Mouse (Mus musculus) c-Kit-positive CD71-negative TER-119-negative erythroid progenitor cells, embryonic 14.5 days (primary cell): ENCODE measurements around the gene Bach2.

ENCODE experiments used
- DNase-seq: peaks from one replicate; pipeline ENCODE4 v3.0.0-alpha.2; 2013; ENCODE audit warnings: low read depth

Gene Bach2

DNA sequence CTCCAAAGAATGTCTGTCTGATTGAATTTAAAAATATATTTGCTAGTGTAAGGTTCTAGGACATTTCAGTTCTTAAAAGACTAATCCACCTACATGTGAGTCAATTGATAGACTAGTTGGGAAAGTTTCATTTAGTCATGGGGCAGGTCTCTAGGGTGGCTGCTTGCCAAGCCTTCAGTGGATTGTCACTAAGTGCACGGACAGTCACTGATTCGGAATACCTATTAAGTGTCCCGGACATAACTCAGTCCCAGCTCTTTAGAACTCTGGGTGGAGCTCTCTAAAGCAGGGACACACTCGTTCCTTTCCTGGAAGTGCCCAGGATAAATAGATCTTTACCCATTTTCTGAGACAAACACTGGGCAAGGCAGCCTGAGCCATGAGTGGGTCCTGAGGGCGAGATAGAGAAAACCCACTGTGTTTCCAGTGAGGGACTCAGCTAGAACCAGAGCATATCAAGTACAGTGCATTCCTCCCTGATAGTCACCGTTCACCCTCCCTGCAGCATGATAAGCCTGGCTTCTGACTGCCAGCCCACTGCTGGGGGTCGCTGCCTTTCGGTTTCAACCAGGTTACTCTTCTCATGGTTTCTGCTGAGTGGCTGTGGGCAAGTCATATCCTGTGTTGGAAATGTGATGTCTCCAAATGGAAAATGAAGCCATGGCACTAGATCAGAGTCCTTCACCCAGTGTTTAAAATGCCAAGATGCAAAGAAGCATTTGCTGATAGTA lies 92.1 kb downstream of the Bach2 start:
- no peak for DNase-seq

DNA sequence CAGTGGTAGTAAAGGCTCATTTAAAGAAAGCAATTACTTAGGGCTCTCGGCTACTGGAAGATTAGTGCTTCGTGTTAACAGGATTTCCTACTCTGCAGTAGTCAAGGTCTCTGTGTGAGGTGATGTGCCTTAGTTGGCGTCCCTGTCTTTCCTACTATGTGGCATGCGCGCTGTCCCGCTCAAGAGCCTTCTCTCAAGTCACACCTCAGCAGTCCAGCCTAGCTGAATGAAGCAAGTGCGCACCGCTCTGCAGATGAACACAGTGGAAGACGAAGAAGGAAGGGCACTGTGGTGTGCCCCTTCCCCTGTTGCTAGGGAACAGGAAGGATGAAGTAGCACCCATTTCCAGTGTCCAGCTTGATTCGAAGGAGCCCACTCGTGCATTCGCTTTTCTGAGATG lies 93.4 kb downstream of the Bach2 start:
- no peak for DNase-seq

DNA sequence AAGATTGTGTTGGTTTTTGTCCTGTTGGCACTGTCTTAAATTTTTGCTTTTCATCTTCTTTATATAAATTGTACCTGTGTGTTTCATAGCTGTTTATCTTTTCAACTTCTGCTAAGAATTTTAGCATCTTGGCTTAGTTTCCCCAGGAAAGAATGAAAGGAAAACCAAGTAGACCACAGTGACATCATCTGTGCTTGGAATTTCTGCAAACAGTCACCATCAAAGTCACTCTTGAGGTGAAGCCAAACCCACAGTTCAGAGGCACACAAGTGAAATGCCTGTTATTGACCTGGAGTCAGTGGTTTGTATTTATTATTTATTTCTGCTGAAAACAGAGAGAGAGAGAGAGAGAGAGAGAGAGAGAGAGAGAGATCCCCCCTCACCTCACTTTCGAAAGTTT lies 95.5 kb downstream of the Bach2 start:
- DNase-seq, result no peak

DNA sequence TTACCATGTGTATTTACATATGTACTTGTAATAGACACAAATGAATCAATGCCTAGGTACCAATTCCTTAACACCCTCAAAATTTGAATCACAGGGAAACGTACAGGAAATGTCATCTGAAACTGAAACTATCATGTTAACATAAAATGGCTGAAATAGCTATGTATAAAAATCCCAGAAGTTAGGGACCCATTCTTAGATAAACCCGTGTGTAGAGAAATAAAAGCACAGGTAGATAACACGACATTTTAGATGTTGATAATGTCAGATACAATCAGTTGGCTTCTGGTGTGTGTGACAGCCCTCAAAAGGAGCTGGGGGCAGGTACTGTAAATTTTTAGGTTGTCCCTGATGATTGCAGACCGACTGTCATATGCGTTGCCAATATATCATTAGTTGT lies 96.2 kb downstream of the Bach2 start:
- no peak for DNase-seq

DNA sequence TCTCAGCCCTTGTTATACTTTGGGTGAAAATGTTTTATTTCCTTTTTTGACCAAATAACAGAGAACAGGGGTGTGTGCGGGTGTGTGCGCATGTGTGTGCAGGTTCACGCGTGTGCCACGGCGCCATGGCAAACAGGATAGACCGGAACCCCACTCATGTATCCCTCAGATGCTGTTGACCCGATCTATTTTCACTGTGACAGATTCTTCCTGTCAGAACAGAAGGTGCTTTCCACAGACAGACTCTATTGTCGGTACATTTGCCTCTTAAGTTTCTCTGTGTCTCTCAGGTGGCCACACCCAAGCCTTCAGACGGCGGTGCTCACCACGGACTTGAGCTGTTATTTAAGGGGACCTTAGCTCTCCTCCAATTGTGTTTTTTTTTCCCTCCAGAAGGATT lies 97.1 kb downstream of the Bach2 start:
- no peak for DNase-seq

DNA sequence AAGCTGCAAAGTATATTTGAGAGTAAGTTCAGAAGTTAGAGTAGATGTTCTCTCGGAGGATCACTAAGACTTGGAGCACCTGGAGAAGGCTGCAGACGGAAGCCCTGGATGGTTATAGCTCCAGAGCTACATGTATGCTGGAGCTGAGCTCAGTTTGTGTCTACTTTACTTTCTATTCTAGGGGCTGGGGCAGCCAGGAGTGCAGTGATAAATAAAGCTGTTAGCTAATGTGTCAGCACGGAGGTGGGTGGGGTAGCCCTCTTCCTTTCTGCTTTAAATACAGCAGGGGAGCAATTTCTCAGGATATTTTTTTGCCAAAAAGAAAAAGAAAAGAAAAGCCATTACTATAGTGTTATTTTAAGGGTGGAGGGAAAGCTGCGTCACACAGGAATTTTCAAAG lies 98.0 kb downstream of the Bach2 start:
- DNase-seq, result no peak

DNA sequence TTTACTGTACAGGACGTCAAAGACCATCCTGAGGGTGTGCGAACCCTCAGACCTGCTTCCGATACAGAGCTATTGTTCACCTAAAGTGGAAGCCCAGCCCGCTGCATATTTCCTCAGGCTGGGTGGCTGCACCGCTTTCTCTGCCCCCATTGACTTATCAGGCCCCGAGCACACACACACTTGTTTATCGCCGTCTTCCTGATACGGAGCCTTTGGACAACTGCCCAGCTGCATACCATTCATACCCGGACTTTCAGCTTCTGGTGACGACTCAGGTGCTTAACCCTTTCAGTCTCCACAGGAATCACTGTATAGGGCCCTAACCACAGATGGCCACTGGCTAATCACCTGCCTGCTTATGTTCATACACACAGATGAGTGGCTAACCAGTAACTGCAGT lies 99.0 kb downstream of the Bach2 start:
- DNase-seq, result no peak

DNA sequence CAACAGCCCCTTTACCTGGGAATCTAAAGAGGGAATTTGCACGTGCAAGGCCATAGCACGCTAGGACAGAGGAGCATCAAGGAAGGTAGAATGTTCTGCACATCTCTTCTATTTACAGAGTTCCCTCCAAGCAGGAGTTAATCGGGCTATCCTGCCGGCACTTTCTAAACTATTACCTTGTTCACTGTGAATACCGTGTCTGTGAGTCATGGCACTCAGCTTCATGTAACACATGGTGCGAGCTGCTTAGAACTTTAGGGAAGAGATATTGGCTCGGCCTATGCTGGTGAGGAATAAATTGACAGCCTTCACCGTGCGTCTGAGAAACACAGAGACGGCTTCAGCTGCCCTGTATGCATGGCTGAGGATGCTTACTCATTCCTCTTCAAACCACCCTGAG lies 99.8 kb downstream of the Bach2 start:
- no peak for DNase-seq

DNA sequence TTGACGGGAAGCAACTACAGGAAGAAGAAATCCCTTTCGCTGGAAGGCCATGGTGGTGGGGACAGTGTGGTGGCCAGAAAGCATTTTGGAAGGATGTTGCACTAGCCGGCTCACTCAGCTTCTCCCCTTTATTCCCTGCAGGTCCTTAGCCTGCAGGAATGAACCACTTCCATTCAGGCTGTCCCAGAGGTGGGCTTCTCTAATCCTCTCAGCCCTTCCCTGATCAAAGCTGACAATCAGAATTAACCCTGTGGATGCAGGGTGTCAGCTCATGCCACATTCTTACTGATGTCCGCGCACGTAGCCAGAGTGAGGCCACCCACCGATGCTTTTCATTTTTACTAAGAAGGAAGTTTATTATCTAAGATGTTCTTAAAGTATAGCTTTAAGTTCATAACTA lies 102.2 kb downstream of the Bach2 start:
- DNase-seq, result no peak

DNA sequence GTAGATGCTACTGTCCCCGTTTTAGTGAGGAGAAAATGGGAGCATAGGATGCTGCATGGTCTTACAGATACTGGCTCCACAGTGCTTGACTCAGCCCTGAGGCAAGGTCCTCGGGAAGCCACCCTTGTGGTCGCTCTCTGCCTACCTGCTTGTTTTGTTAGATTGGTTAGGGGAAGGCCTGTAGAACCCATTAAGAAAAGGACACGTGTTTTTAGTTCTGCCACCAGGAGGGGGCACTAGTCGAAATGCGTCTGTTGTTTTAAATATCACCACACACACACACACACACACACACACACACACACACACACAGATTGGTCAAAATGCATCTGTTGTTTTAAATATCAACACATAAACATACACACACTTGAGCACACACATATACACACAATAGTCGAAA lies 103.7 kb downstream of the Bach2 start:
- DNase-seq, result no peak

DNA sequence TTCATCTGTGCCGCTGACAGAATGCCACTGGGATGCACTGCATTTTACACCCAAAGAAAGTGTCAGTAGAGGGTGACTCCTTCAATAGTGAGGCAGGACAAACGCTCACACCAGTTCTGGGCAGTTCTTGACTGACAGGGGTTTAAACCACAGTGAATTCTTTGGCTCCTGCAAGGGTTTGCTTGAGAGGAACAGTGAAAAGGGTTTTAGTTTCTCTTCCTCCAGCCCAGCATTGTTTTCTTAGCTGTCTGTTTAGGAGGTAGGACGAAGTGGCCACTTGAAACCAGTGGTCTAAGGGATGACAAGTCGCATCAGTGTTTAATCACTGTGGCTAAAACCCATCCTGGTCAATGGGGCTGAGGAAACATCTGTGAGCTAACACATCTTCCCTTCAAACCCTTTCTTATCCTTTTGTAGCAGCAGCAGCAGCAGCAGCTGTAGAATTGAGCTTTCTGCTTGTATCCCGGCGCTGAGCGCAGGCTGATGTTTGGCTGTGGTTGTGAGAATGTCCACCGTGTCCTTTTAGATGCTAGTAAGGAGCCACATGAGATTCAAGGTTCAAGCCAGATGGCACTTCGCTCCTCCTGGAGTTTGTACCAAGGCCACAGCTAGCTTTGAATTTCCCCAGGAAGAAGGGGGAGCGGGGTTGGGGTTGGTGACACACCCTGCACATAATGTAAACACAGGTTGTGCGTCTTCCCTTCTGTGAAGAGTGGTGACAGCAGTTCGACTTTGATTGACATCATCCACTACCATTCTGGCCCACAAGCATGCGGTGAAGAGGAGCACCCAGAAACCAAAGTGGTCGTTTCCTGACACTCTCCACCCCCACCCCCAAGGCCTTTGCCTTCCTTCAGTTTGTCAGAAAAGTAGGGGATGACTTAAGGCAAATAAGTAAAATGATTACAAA lies 104.9 kb downstream of the Bach2 start:
- no peak for DNase-seq

DNA sequence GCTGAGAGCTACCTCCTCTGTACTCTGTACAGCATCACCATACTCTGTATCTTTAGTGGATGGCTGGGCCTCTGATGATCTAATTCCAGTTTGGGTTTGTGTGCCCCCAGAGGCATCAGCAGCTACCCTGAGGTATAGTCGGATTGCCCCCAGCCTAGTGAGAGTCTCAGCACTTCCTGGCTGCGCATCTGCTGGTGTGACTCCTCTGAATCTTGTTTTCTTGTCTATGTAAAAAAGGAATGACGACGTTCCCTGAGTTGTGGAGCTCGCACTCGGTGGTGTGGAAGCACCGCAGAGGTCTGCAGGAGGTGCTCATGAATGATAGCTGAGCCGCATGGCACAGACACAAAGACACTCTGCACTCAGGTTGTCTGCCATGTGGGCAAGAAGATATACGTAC lies 105.7 kb downstream of the Bach2 start:
- no peak for DNase-seq

DNA sequence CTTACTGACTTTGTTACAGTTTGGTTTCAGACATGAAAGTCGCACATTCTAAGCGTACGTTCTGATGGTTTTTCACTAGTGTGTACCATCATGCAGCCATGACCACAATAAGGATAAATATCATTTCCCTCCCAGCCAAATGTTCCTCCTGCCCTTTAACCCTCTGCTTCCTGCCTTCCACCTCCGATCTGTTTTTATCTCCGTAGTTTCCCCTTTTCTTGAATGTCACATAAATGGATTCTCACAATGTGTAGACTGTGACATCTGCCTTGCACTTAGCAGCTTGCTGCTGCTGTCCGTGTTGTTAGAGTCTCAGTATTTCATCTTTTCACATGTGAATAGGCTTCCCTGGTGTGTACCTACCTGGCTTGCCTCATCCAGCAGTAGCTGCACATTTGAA lies 108.6 kb downstream of the Bach2 start:
- no peak for DNase-seq

DNA sequence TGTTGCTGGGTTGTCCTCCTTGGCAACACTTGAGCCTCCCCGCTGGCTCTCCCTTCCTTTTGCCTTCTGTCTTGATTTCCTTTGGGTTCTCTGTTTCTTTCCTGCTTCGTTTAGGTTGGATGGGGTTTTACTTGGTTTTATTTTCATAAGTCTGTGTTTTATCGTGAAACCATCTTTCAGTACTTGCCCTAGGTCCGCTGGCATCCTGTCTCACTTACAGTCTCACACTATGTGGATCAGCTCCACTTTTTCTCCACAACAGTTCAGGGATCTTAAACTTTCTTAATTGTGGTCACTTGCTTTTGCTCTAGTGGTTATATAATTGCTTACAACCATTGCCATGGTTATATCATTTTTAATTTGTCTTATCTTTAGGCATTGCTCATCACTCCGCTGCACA lies 109.1 kb downstream of the Bach2 start:
- DNase-seq, result no peak

DNA sequence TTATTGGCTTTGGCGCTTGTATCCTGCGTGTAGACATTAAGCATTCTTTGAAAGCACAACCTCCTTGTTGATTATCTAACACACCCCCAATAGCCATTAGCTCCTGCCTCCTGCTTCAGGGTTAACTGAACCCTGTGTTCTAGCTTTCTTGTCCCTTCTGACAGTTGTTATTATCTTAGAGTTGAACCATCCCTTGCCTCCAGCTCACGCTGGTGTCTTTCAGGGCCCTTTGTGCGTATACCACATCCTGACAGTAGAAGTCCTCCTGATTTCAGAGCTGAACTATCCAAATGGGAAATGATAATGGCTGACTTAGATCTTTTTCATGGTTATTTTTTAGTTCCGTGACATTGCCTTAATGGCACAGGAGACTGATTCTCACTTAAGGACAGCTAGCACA lies 110.8 kb downstream of the Bach2 start:
- DNase-seq, result no peak

DNA sequence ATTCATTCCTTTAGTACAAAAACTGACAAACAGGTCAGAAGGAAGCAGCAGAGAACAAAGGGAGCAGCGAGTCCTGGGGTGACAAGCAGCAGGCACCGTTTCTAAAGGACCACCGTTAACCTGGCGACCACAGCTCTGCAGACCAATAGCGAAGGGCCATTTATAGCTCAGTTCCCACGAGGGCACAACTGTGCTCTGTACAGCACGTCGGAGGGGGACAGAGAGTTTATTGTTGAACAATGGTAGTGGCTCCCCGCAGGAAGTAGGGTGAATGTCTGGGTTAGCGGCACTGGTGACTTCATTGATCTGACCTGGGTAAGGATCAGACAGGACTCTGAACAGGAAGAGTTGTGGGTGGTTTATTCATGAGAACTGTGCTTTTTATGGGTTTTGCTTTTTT lies 112.6 kb downstream of the Bach2 start:
- no peak for DNase-seq

DNA sequence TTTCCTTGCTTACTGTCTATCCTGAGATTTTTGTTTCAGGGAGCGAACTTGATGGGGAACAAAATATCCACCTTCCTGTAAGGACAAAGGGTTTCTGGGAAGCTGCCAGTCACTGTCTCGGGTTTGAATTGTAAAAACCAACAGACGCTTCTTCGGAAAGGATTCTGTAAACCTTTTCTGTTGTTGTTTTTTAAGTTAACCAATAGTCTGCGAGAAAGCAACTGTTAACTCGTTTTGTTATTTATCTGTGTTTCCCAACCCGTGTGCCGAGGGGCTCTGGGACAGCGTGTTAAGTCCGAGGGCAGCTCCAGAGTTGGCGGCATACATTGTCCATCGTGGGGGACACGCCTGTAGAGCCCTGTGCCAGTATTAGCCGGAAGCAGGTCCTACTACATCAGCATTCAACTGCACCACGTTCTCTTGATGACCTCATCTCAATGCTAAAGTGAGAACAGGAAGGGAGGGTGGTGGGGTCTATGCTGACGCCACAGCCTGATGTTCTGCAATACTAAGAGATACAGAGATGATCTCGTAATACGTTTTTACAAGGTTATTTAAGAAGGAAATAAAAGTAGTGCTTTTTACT lies 113.2 kb downstream of the Bach2 start:
- no peak for DNase-seq

DNA sequence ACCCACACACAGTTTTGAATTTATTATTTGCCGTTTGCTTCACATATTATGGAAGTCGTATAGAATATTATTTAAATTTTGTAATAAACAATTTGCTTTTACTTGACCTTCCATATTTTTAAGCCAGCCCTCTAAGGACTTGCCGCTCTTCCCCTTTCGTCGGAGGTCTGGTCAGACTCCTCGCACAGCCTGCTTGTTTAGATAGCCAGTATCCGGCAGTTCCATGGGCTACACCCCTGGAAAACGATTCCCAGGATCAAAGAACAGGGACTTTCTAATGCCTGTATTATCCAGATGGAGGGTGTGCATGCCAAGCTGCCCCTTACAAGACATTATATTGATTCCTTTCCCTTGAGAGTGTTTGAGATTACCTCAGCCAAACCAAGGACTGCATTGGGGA lies 113.8 kb downstream of the Bach2 start:
- DNase-seq, result no peak

DNA sequence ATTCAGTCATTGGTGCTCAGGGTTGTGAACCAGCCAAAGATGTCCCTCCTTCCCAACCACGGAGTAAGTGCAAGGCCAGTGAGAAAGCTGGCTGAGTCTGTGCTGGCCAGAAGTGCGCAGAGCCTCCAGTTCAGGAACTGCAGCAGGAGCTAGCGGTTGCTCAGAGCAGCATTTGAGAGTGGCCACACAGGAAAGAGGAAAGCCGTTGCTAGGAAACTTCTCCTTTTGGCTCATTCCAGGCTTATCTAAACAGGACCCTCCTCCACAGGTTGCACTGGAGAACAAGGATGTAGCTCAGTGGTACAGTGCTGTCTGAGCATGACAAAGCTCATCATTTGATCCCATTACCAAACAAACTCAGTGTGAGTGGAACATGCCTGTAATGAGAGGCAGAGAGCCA lies 114.2 kb downstream of the Bach2 start:
- DNase-seq, result no peak

DNA sequence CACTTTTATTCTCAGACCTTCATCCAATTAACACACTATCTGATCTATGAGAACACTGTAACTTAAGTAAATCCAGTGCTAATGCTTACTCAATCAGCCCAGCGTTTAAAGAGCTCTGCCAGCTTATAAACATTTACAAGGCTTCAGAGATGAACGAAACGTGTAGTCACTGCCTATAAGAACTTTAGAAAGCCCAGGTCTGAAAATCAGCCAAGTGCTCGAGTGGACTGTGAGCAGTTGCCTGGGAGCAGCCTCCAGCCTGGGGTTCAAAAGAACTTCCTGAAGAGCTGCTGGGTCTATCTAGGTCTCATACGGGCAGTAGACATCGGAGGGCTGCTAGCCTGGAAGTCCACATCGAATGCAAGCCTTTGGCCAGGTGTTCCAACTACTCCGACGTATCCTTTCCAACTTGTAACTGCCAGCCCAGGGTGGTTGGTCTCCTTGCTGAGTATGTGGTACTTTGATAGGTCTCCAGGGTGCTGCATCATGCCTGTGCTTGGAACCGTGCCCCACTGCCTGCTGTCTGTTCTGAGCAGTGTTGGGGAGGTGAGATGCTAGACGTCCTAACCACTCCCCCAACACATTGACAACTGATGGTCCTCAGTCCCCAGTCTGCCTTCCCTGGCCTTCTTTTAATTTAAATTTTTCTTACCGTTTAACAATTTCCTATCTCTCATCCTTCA lies 117.5 kb downstream of the Bach2 start:
- DNase-seq, result no peak

DNA sequence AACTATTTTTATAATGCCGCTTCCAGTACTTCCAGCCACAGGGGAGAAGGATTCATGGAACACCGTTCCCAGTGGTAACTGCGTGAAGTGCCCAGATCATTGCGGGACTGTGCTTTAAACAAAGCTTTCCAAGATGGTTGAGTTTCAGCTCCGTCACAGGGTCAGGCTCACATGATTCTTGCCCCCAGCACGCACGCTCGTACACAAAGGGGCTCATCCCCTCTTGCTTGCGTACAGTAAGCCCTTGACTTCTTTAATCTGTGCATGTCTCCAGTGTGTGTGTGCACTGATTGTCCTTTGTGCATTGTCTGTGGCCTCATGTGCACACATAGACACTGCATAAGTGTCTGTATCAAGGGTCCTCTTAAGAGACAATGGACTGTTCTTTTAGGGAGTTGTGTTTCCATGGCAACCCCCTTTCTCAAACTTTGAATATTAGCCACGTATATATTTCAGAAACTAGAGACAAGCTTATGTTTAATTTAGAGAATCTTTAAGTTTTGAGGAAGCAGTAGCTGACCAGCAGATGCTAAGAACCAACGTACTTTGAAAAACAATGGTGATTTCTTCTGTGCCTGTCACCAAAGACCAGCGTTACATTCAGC lies 119.5 kb downstream of the Bach2 start:
- no peak for DNase-seq
